Mouse (Mus musculus) lung, postnatal 0 days (tissue): ENCODE data around the gene Yme1l1.

Experiments used
- CTCF ChIP-seq: IDR thresholded peaks from 2 replicates; pipeline ENCODE4 v1.5.1; 2016; ENCODE audit warnings: antibody characterized with exemption, mild to moderate bottlenecking
- EP300 ChIP-seq: IDR thresholded peaks from 2 replicates; pipeline ENCODE4 v1.6.1; 2016; ENCODE audit warnings: antibody characterized with exemption, mild to moderate bottlenecking, control low read depth

GRCm38 (mm10) chr2:23201034-23201433 lies 44.9 kb downstream of the Yme1l1 start:
- TF ChIP-seq CTCF (no peak), EP300 (no peak)
